Mouse (Mus musculus): ENCODE results near the gene Zfp839.

Zfp839 gene

GRCm38 (mm10) chr12:110875351-110875750, 25.3 kb downstream of the Zfp839 start:
- no peak for DNase-seq (ENCODE audit: low spot score in 2 of 2)

DNA sequence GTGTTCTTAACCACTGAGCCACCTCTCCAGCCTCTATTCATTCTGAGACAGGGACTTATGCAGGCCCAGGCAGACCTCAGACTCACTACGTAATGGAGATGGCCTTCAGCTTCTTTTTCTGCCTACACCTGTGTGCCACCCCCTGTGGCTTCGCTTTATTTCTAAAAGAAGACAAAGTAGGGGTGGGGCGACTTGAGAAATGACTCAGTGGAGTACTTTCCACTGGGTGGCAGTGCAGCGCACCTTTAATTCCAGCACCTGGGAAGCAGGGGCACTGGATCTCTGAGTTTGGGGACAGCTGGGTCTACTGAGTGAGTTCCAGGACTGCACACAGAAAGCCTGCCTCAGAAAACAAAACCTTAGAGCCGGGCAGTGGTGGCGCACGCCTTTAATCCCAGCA, 32.2 kb downstream of the Zfp839 start:
- no peak for DNase-seq (ENCODE audit: low spot score in 2 of 2)

GRCm38 (mm10) chr12:110885251-110885650, 35.2 kb downstream of the Zfp839 start:
- no peak for DNase-seq (ENCODE audit: low spot score in 2 of 2)

DNA sequence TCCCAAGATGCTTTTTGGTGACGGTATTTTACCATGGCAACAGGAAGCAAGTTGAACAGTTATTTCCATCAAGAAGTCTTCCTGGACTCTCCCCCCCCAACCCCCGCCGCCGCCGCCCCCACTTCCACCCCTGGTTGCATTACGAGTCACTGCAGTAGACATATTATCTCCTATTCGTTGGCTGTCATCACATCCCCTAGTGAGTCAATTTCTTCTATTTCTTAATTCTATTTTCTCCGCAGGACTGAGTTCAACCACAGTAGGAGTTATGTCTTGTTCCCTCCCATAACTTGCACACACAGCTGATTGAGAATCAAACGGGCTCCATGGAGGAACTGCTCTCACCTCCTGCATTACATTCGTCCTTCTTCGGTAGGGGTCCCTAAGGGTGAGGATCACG, 38.1 kb downstream of the Zfp839 start:
- no peak for DNase-seq (ENCODE audit: low spot score in 2 of 2)

- DNase-seq (ENCODE audit: low spot score in 2 of 2), result no peak
Observed at GRCm38 (mm10) chr12:110888606-110889005, 38.6 kb downstream of the Zfp839 start.

DNA sequence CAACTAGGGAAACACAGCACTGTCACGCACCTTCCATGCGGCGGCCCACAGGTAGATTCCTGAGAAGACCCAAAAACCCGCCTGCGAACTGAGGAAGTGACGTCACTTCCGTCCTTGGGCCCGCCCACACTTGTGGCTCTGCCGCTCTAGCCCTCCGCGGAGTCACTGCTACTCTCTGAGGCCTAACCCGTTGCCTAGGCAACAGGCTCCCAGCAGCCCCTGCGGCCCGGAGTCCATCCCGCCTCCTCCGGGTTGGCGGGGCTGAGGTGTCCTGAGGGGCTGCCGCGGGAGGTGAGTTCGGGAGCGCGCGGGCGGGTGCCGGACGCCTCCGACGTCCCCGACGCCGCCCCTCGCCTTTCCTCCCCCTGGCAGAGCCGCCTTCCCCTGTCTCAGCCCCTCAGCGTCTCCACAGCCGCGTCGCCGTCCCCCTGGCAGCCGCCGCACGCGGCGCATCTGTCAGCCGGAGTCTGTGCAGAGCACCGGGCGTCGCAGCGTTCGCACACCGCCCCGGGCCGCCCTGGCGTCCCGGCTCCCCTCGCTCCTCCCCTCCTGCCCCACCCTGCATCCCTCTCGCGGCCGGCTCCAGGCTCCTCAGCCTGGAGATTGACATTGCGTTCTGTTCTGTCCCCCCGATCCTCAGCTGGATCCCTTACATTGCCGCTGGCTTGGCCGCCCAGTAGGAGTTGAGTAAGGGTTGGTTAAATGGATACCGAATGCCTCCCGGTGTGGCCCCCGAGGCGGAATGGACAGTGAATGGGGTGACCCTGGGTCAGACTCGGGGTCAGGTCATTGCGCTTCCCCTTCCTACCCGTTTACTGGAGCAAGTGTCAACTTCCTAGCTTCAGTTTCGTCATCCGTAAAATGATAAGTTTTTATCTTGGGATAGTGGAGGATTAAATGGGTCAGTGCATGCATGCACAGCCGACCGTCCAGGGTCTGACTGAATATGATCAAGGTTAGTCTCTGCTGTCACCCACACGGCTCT, 39.3 kb downstream of the Zfp839 start, which contains the start of the genes Cinp and Tecpr2:
Gene Cinp (minus strand): TSS at position 110 of the 985 bp plus-strand sequence.
Gene Tecpr2 (plus strand): TSS at position 229 of the 985 bp plus-strand sequence.
- DNase-seq (ENCODE audit: low spot score in 2 of 2), result peak; percentile 97 to 98

GRCm38 (mm10) chr12:110891887-110892286, 41.8 kb downstream of the Zfp839 start:
- no peak for DNase-seq (ENCODE audit: low spot score in 2 of 2)

GRCm38 (mm10) chr12:110902106-110902505, 52.1 kb downstream of the Zfp839 start:
- no peak for DNase-seq (ENCODE audit: low spot score in 2 of 2)

GRCm38 (mm10) chr12:110903536-110903935, 53.5 kb downstream of the Zfp839 start:
- no peak for DNase-seq (ENCODE audit: low spot score in 2 of 2)

DNA sequence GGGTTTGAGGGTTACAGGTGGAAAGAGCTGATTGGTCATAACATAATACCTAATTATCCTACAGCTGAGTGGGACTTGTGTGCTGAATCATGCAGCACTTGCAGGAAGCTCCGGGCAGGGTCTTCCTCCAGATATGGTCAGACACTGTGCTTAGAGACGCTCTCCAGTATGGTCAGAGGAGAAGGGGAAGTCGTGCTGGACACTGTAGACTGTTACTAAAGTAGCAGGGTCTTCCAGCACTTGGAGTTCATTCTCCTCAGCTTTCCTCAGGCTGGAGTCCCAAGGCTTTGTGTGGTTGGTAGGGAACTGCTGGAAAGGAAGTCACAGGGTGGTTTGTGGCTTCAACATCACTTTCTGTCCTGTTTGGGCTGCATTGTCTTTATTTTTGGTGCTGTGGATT, 57.8 kb downstream of the Zfp839 start:
- no peak for DNase-seq (ENCODE audit: low spot score in 2 of 2)

DNA sequence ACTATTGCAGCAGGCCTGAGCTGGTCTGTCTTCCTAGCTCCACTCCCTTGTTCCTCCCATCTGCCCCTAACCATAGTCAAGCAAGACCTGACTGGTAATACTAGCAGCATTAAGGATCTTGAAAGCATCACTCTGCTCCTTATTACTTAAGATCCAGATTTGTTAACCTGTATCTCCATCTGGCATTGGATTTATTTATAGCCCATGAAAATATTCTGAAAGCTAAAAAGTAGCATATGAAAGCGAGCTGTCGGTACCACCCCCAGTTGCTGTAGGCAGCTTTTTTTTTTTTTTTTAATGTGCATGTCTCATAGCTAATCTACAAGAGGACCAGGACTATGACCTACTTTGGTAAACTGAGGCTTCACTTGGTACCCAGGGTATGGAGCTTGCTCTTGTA, 59.9 kb downstream of the Zfp839 start:
- DNase-seq (ENCODE audit: low spot score in 2 of 2), result no peak

DNA sequence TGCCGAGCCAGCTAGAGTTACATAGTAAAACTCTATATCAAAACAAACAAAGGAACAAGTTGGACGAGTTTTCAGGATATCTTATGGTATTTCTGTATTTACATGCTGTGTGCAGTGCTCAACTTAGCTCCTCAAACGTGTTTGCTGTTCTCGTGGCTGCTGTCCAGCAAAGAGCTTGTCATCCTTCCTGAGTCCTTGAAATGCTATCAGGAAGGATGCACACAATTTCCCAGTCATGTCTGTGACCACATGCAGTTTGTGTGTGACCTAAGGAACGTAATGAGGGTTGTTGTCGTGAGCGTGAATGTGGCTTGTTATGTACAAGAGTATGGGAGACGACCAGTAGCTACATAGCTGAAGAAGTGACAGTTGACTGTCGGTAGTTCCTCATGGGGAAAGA, 65.7 kb downstream of the Zfp839 start:
- DNase-seq (ENCODE audit: low spot score in 2 of 2), result no peak

Measured in heart, adult 9 months (tissue).